Mouse (Mus musculus): ENCODE measurements around the gene Zxdc. TPM values are rescaled to one million over a fixed set of nuclear protein-coding genes. Genes with fewer than 3 reads are reported as not detected.

Zxdc gene
- polyA plus RNA-seq, 1 experiment from 2014 or later, result 9.1 TPM

GRCm38 (mm10) chr6:90390629-90391028 lies 21.3 kb downstream of the Zxdc start:
- Histone ChIP-seq H3K4me3 (no peak overlapping the region), H3K27me3 (no peaks in the 10 kb centered on the region), H3K9me3 (replicated peaks) (no peaks in the 10 kb centered on the region), H3K9ac (no peak overlapping the region), H3K36me3 (ENCODE audit: poor library complexity, severe bottlenecking) (peaks cover 69% of the 10 kb centered on the region), H3K4me2 (no peak overlapping the region), H3K4me1 (no peaks in the 10 kb centered on the region), H3K27ac (no peak overlapping the region)
- no peak for ATAC-seq
- 85% methylated on average over 4 of the region's 4 CpGs for WGBS

GRCm38 (mm10) chr6:90393948-90394347 lies 24.7 kb downstream of the Zxdc start:
- WGBS, result 76% methylated on average over 3 of the region's 3 CpGs
- Histone ChIP-seq H3K27me3 (no peaks in the 10 kb centered on the region), H3K9me3 (replicated peaks) (no peaks in the 10 kb centered on the region), H3K4me1 (no peaks in the 10 kb centered on the region), H3K9ac (no peak overlapping the region), H3K4me3 (no peak overlapping the region), H3K4me2 (no peak overlapping the region), H3K36me3 (ENCODE audit: poor library complexity, severe bottlenecking) (peaks cover 51% of the 10 kb centered on the region), H3K27ac (no peak overlapping the region)
- ATAC-seq, result no peak

- peaks cover 51% of the 10 kb centered on the region for H3K36me3 ChIP-seq (ENCODE audit: poor library complexity, severe bottlenecking)
- ATAC-seq, result no peak
- H3K4me2 ChIP-seq, result no peak overlapping the region
- H3K27me3 ChIP-seq, result no peaks in the 10 kb centered on the region
- no peaks in the 10 kb centered on the region for H3K4me1 ChIP-seq
- H3K27ac ChIP-seq, result no peak overlapping the region
- H3K4me3 ChIP-seq, result no peak overlapping the region
- 96% methylated on average over 2 of the region's 2 CpGs for WGBS
- no peaks in the 10 kb centered on the region for H3K9me3 ChIP-seq (replicated peaks)
- H3K9ac ChIP-seq, result no peak overlapping the region
Observed at GRCm38 (mm10) chr6:90395751-90396150, 26.5 kb downstream of the Zxdc start.

- Histone ChIP-seq H3K9ac (no peak overlapping the region), H3K27me3 (no peaks in the 10 kb centered on the region), H3K4me1 (no peaks in the 10 kb centered on the region), H3K36me3 (ENCODE audit: poor library complexity, severe bottlenecking) (peaks cover 50% of the 10 kb centered on the region), H3K27ac (no peak overlapping the region), H3K4me3 (no peak overlapping the region), H3K4me2 (no peak overlapping the region), H3K9me3 (replicated peaks) (no peaks in the 10 kb centered on the region)
- no peak for ATAC-seq
- 86% methylated on average over 3 of the region's 3 CpGs for WGBS
Observed at GRCm38 (mm10) chr6:90397291-90397690, 28.0 kb downstream of the Zxdc start.

- Histone ChIP-seq H3K27me3 (no peaks in the 10 kb centered on the region), H3K4me3 (no peak overlapping the region), H3K9me3 (replicated peaks) (no peaks in the 10 kb centered on the region), H3K4me2 (no peak overlapping the region), H3K4me1 (no peaks in the 10 kb centered on the region), H3K27ac (no peak overlapping the region), H3K36me3 (ENCODE audit: poor library complexity, severe bottlenecking) (peaks cover 25% of the 10 kb centered on the region), H3K9ac (no peak overlapping the region)
- no peak for ATAC-seq
Observed at GRCm38 (mm10) chr6:90408632-90409031, 39.3 kb downstream of the Zxdc start.

- Histone ChIP-seq H3K27ac (no peak overlapping the region), H3K9me3 (replicated peaks) (no peaks in the 10 kb centered on the region), H3K36me3 (ENCODE audit: poor library complexity, severe bottlenecking) (peaks cover 5% of the 10 kb centered on the region), H3K4me2 (no peak overlapping the region), H3K4me1 (no peaks in the 10 kb centered on the region), H3K27me3 (no peaks in the 10 kb centered on the region), H3K9ac (no peak overlapping the region), H3K4me3 (no peak overlapping the region)
- WGBS, result 73% methylated on average over 1 of the region's 1 CpGs
- no peak for ATAC-seq
Observed at GRCm38 (mm10) chr6:90410972-90411371, 41.7 kb downstream of the Zxdc start.

GRCm38 (mm10) chr6:90411926-90412325 lies 42.6 kb downstream of the Zxdc start:
- no peak overlapping the region for H3K27ac ChIP-seq
- ATAC-seq, result no peak
- H3K9me3 ChIP-seq (replicated peaks), result no peaks in the 10 kb centered on the region
- no peak overlapping the region for H3K4me2 ChIP-seq
- H3K36me3 ChIP-seq (ENCODE audit: poor library complexity, severe bottlenecking), result no peaks in the 10 kb centered on the region
- H3K4me3 ChIP-seq, result no peak overlapping the region
- H3K9ac ChIP-seq, result no peak overlapping the region
- no peaks in the 10 kb centered on the region for H3K4me1 ChIP-seq
- no peaks in the 10 kb centered on the region for H3K27me3 ChIP-seq
- 84% methylated on average over 7 of the region's 7 CpGs for WGBS

GRCm38 (mm10) chr6:90422565-90422964 lies 53.3 kb downstream of the Zxdc start:
- no peaks in the 10 kb centered on the region for H3K9me3 ChIP-seq (replicated peaks)
- ATAC-seq, result peak; percentile 90
- H3K27ac ChIP-seq, result no peak overlapping the region
- peak overlapping the region; percentile 55 for H3K4me2 ChIP-seq
- WGBS, result 3% methylated on average over 14 of the region's 14 CpGs
- peak overlapping the region; percentile 48 for H3K9ac ChIP-seq
- peak overlapping the region; percentile 23 for H3K4me3 ChIP-seq
- H3K36me3 ChIP-seq (ENCODE audit: poor library complexity, severe bottlenecking), result no peaks in the 10 kb centered on the region
- peaks cover 11% of the 10 kb centered on the region; the same call in 1 of the 2 replicates for H3K4me1 ChIP-seq
- H3K27me3 ChIP-seq, result peaks cover 10% of the 10 kb centered on the region

GRCm38 (mm10) chr6:90425361-90425760 lies 56.1 kb downstream of the Zxdc start:
- Histone ChIP-seq H3K4me3 (no peak overlapping the region), H3K4me2 (no peak overlapping the region), H3K4me1 (peaks cover 23% of the 10 kb centered on the region), H3K27ac (no peak overlapping the region), H3K36me3 (ENCODE audit: poor library complexity, severe bottlenecking) (no peaks in the 10 kb centered on the region), H3K9ac (no peak overlapping the region), H3K9me3 (replicated peaks) (no peaks in the 10 kb centered on the region), H3K27me3 (peaks cover 14% of the 10 kb centered on the region)
- WGBS, result 89% methylated on average over 3 of the region's 3 CpGs
- ATAC-seq, result no peak

- Histone ChIP-seq H3K9ac (no peak overlapping the region), H3K4me2 (no peak overlapping the region), H3K4me3 (no peak overlapping the region), H3K9me3 (replicated peaks) (no peaks in the 10 kb centered on the region), H3K27me3 (peaks cover 14% of the 10 kb centered on the region), H3K4me1 (peaks cover 23% of the 10 kb centered on the region), H3K27ac (no peak overlapping the region), H3K36me3 (ENCODE audit: poor library complexity, severe bottlenecking) (no peaks in the 10 kb centered on the region)
- ATAC-seq, result no peak
- WGBS, result 91% methylated on average over 4 of the region's 4 CpGs
Observed at GRCm38 (mm10) chr6:90426003-90426402, 56.7 kb downstream of the Zxdc start.

GRCm38 (mm10) chr6:90428380-90428974 lies 59.2 kb downstream of the Zxdc start, which contains the start of gene Cfap100:
Gene Cfap100, minus strand, starts transcription at chr6:90428797.
- H3K4me2 ChIP-seq, result peak within 1 kb of the TSS; percentile 78
- H3K27ac ChIP-seq, result peak within 1 kb of the TSS; percentile 70
- peaks cover 13% of the 10 kb centered on the region for H3K4me1 ChIP-seq
- no peaks in the 10 kb centered on the region for H3K9me3 ChIP-seq (replicated peaks)
- peak within 1 kb of the TSS; percentile 69 for H3K9ac ChIP-seq
- H3K4me3 ChIP-seq, result peak within 1 kb of the TSS; percentile 47
- H3K27me3 ChIP-seq, result peaks cover 14% of the 10 kb centered on the region
- peak; percentile 92 for ATAC-seq
- no peaks in the 10 kb centered on the region for H3K36me3 ChIP-seq (ENCODE audit: poor library complexity, severe bottlenecking)
- WGBS, result 1% methylated on average over 31 of the region's 31 CpGs

GRCm38 (mm10) chr6:90429911-90430310 lies 60.6 kb downstream of the Zxdc start:
- Histone ChIP-seq H3K4me3 (no peak overlapping the region), H3K36me3 (ENCODE audit: poor library complexity, severe bottlenecking) (no peaks in the 10 kb centered on the region), H3K27ac (no peak overlapping the region), H3K9ac (no peak overlapping the region), H3K27me3 (peaks cover 14% of the 10 kb centered on the region), H3K9me3 (replicated peaks) (no peaks in the 10 kb centered on the region), H3K4me1 (peaks cover 13% of the 10 kb centered on the region), H3K4me2 (no peak overlapping the region)
- 83% methylated on average over 14 of the region's 14 CpGs for WGBS
- no peak for ATAC-seq

- no peak for ATAC-seq
- H3K27me3 ChIP-seq, result peaks cover 14% of the 10 kb centered on the region
- 77% methylated on average over 2 of the region's 2 CpGs for WGBS
Observed at GRCm38 (mm10) chr6:90431487-90431886, 62.2 kb downstream of the Zxdc start.

More at GRCm38 (mm10) chr6:90431487-90431886, 62.2 kb downstream of the Zxdc start:
- Histone ChIP-seq H3K4me2 (no peak overlapping the region), H3K4me1 (peaks cover 16% of the 10 kb centered on the region), H3K27ac (no peak overlapping the region), H3K4me3 (no peak overlapping the region), H3K36me3 (ENCODE audit: poor library complexity, severe bottlenecking) (no peaks in the 10 kb centered on the region), H3K9me3 (replicated peaks) (no peaks in the 10 kb centered on the region), H3K9ac (no peak overlapping the region)
